Mouse (Mus musculus) B cell, adult 62 days (primary cell): ENCODE results near the gene Gm5617. TPM values are rescaled to one million over a fixed set of nuclear protein-coding genes. Genes with fewer than 3 reads are reported as not detected.

Source experiments
- total RNA-seq: library from RNA; stranded (reverse); gene quantifications from 4 replicates; pipeline ENCODE4 v1.2.4, GENCODE M21; 2023

Gm5617 gene
- total RNA-seq = 14.8 to 20.7 TPM (median 19.6 TPM) in 4 replicates

GRCm38 (mm10) chr9:48494817-48495547 lies at the start of gene Gm5617, which contains the start of gene Rbm7:
TSS of gene Gm5617 (plus strand) at chr9:48495442.
TSS of gene Rbm7 (minus strand) at chr9:48495299.

GRCm38 (mm10) chr9:48480411-48481213 lies 14.6 kb upstream of the Gm5617 start, which contains the start of gene Rexo2:
TSS of gene Rexo2 (minus strand) at chr9:48480623.

Other genes with a start within 250 kb of the Gm5617 start
- 61.1 to 73.0 TPM (median 69.4 TPM) in 4 replicates for gene Nxpe2, start 142.0 kb upstream of the Gm5617 start, total RNA-seq
- 37.0 to 39.9 TPM (median 37.9 TPM) in 4 replicates for gene Rexo2, start 14.8 kb upstream of the Gm5617 start, total RNA-seq
- gene Rbm7, start 143 bp upstream of the Gm5617 start, total RNA-seq = 94.1 to 100 TPM (median 96.1 TPM) in 4 replicates
- gene Nnmt, start 109.7 kb downstream of the Gm5617 start, total RNA-seq = not detected in 4 replicates